Mouse (Mus musculus) C2C12 (cell line): ENCODE measurements around the gene Olfr168.

Experiments used
- CTCF ChIP-seq: IDR thresholded peaks from one replicate; pipeline ENCODE4 v1.5.1; 2011; ENCODE audit not compliant: control insufficient read depth, insufficient read depth, insufficient read length
- MYOD1 ChIP-seq: IDR thresholded peaks from one replicate; pipeline ENCODE4 v1.6.1; 2011; ENCODE audit warnings: low read depth; ENCODE audit not compliant: control insufficient read depth, insufficient read length

- TF ChIP-seq CTCF (no peak), MYOD1 (no peak)
Measured at GRCm38 (mm10) chr16:19483394-19483793, 52.0 kb downstream of the Olfr168 start, which contains the start of gene Olfr166.
